Mouse (Mus musculus) bone marrow macrophage, adult 2 months (primary cell): ENCODE results near the gene Mad1l1.

Experiments
- CTCF ChIP-seq: IDR thresholded peaks from 2 replicates; pipeline ENCODE4 v1.5.1; 2012; ENCODE audit warnings: low read depth, mild to moderate bottlenecking, low read length, moderate library complexity
- POLR2A ChIP-seq: IDR thresholded peaks from 2 replicates; pipeline ENCODE4 v1.6.1; 2012; ENCODE audit warnings: mild to moderate bottlenecking, low read depth, low read length, borderline replicate concordance

DNA sequence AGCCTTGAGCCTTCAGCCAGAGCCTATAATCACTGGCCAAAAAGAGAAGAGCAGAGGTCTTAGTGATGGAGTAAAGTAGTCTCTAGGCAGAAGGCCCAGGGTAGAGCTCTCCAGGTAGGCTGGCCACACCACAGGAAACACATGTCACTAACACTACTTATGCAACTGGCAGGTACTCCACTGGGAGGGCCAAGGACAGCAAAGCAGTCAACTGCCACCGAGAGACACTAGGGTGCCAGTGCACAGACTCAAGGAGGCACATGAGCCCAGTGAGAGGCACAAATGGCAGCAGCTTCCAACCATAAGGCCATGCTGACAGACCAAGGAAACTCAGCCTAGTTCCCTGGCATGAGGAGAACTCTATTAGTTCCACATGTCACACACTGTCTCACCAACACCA lies 102.1 kb downstream of the Mad1l1 start:
- TF ChIP-seq CTCF (no peak), POLR2A (no peak)
